Mouse (Mus musculus): Measurements from ENCODE around the gene Lamb3. TPM values are rescaled to one million over a fixed set of nuclear protein-coding genes. Genes with fewer than 3 reads are reported as not detected.

Gene Lamb3
- polyA plus RNA-seq, 1 experiment from 2014 or later: 1.5 TPM

GRCm38 (mm10) chr1:193208178-193208577 is 679 bp downstream of the Lamb3 start:
- 34% methylated on average over 2 of the region's 2 CpGs for whole genome bisulfite sequencing (ENCODE audit: insufficient replicate concordance)
- TF ChIP-seq EP300 (IDR thresholded peaks at IDR 0.05; ENCODE audit: low read depth): no peak
- TF ChIP-seq CTCF (IDR thresholded peaks at IDR 0.05; ENCODE audit: low read depth): peak; percentile 94
- no peaks in the 10 kb centered on the region for H3K27me3 ChIP-seq (ENCODE audit: insufficient read depth, low read length)
- H3K4me3 ChIP-seq (ENCODE audit: low read depth, low read length): no peak overlapping the region
- DNase-seq (peak; percentile 74), ATAC-seq (peak; percentile 53)
- H3K27ac ChIP-seq (ENCODE audit: low read depth): no peak overlapping the region
- no peaks in the 10 kb centered on the region for H3K36me3 ChIP-seq (replicated peaks; ENCODE audit: insufficient read depth, low read length)
- H3K4me1 ChIP-seq (ENCODE audit: insufficient read depth): peaks cover 7% of the 10 kb centered on the region; the same call in 1 of the 2 replicates
- no peak overlapping the region for H3K9ac ChIP-seq (replicated peaks)
- no peak overlapping the region for H3K4me2 ChIP-seq (ENCODE audit: low read depth, low read length)
- no peaks in the 10 kb centered on the region for H3K9me3 ChIP-seq (ENCODE audit: low read length)

- Histone ChIP-seq H3K4me3 (ENCODE audit: low read depth, low read length) (no peak overlapping the region), H3K27ac (ENCODE audit: low read depth) (no peak overlapping the region), H3K27me3 (ENCODE audit: insufficient read depth, low read length) (no peaks in the 10 kb centered on the region), H3K4me2 (ENCODE audit: low read depth, low read length) (no peak overlapping the region), H3K4me1 (ENCODE audit: insufficient read depth) (no peaks in the 10 kb centered on the region), H3K9ac (replicated peaks) (no peak overlapping the region), H3K9me3 (ENCODE audit: low read length) (no peaks in the 10 kb centered on the region), H3K36me3 (replicated peaks; ENCODE audit: insufficient read depth, low read length) (no peaks in the 10 kb centered on the region)
- TF ChIP-seq EP300 (IDR thresholded peaks at IDR 0.05; ENCODE audit: low read depth) (no peak), CTCF (IDR thresholded peaks at IDR 0.05; ENCODE audit: low read depth) (no peak)
- DNase-seq: no peak
- ATAC-seq: no peak
- WGBS (ENCODE audit: insufficient replicate concordance): 63% methylated on average over 5 of the region's 5 CpGs
These were observed 3.9 kb downstream of the Lamb3 start for GRCm38 (mm10) chr1:193211371-193211770.

GRCm38 (mm10) chr1:193214053-193214452 is 6.6 kb downstream of the Lamb3 start:
- 70% methylated on average over 5 of the region's 5 CpGs for WGBS (ENCODE audit: insufficient replicate concordance)
- Histone ChIP-seq H3K4me3 (ENCODE audit: low read depth, low read length) (no peak overlapping the region), H3K9me3 (ENCODE audit: low read length) (no peaks in the 10 kb centered on the region), H3K4me2 (ENCODE audit: low read depth, low read length) (no peak overlapping the region), H3K36me3 (replicated peaks; ENCODE audit: insufficient read depth, low read length) (no peaks in the 10 kb centered on the region), H3K4me1 (ENCODE audit: insufficient read depth) (no peaks in the 10 kb centered on the region), H3K9ac (replicated peaks) (no peak overlapping the region), H3K27me3 (ENCODE audit: insufficient read depth, low read length) (no peaks in the 10 kb centered on the region), H3K27ac (ENCODE audit: low read depth) (no peak overlapping the region)
- DNase-seq (no peak), ATAC-seq (no peak)
- TF ChIP-seq EP300 (IDR thresholded peaks at IDR 0.05; ENCODE audit: low read depth) (no peak), CTCF (IDR thresholded peaks at IDR 0.05; ENCODE audit: low read depth) (no peak)

GRCm38 (mm10) chr1:193216000-193216399 is 8.5 kb downstream of the Lamb3 start:
- H3K4me1 ChIP-seq (ENCODE audit: insufficient read depth): no peaks in the 10 kb centered on the region
- no peak overlapping the region for H3K9ac ChIP-seq (replicated peaks)
- H3K9me3 ChIP-seq (ENCODE audit: low read length): no peaks in the 10 kb centered on the region
- ATAC-seq (no peak), DNase-seq (no peak)
- 61% methylated on average over 3 of the region's 3 CpGs for WGBS (ENCODE audit: insufficient replicate concordance)
- no peak overlapping the region for H3K27ac ChIP-seq (ENCODE audit: low read depth)
- H3K4me3 ChIP-seq (ENCODE audit: low read depth, low read length): no peak overlapping the region
- no peak for TF ChIP-seq EP300 (IDR thresholded peaks at IDR 0.05; ENCODE audit: low read depth)
- TF ChIP-seq CTCF (IDR thresholded peaks at IDR 0.05; ENCODE audit: low read depth): no peak
- peaks cover 6% of the 10 kb centered on the region for H3K36me3 ChIP-seq (replicated peaks; ENCODE audit: insufficient read depth, low read length)
- no peak overlapping the region for H3K4me2 ChIP-seq (ENCODE audit: low read depth, low read length)
- no peaks in the 10 kb centered on the region for H3K27me3 ChIP-seq (ENCODE audit: insufficient read depth, low read length)

- ATAC-seq: no peak
- Histone ChIP-seq H3K27me3 (ENCODE audit: insufficient read depth, low read length) (no peaks in the 10 kb centered on the region), H3K9me3 (ENCODE audit: low read length) (no peaks in the 10 kb centered on the region), H3K36me3 (replicated peaks; ENCODE audit: insufficient read depth, low read length) (peaks cover 23% of the 10 kb centered on the region), H3K4me3 (ENCODE audit: low read depth, low read length) (no peak overlapping the region), H3K4me2 (ENCODE audit: low read depth, low read length) (no peak overlapping the region), H3K27ac (ENCODE audit: low read depth) (no peak overlapping the region), H3K9ac (replicated peaks) (no peak overlapping the region), H3K4me1 (ENCODE audit: insufficient read depth) (no peaks in the 10 kb centered on the region)
- no peak for DNase-seq
- 52% methylated on average over 5 of the region's 5 CpGs for WGBS (ENCODE audit: insufficient replicate concordance)
- TF ChIP-seq EP300 (IDR thresholded peaks at IDR 0.05; ENCODE audit: low read depth): no peak
- no peak for TF ChIP-seq CTCF (IDR thresholded peaks at IDR 0.05; ENCODE audit: low read depth)
These were observed 12.9 kb downstream of the Lamb3 start for GRCm38 (mm10) chr1:193220408-193220807.

- DNase-seq: no peak
- no peak for ATAC-seq
- TF ChIP-seq EP300 (IDR thresholded peaks at IDR 0.05; ENCODE audit: low read depth) (no peak), CTCF (IDR thresholded peaks at IDR 0.05; ENCODE audit: low read depth) (no peak)
These were observed 18.0 kb downstream of the Lamb3 start for GRCm38 (mm10) chr1:193225531-193225930.

GRCm38 (mm10) chr1:193226114-193226513 is 18.6 kb downstream of the Lamb3 start:
- Histone ChIP-seq H3K27me3 (ENCODE audit: insufficient read depth, low read length) (no peaks in the 10 kb centered on the region), H3K4me3 (ENCODE audit: low read depth, low read length) (no peak overlapping the region), H3K4me2 (ENCODE audit: low read depth, low read length) (no peak overlapping the region), H3K27ac (ENCODE audit: low read depth) (no peak overlapping the region), H3K9me3 (ENCODE audit: low read length) (no peaks in the 10 kb centered on the region), H3K9ac (replicated peaks) (no peak overlapping the region), H3K36me3 (replicated peaks; ENCODE audit: insufficient read depth, low read length) (peaks cover 20% of the 10 kb centered on the region; the same call in 1 of the 2 replicates), H3K4me1 (ENCODE audit: insufficient read depth) (peaks cover 16% of the 10 kb centered on the region)
- 86% methylated on average over 4 of the region's 4 CpGs for WGBS (ENCODE audit: insufficient replicate concordance)
- TF ChIP-seq CTCF (IDR thresholded peaks at IDR 0.05; ENCODE audit: low read depth): no peak
- no peak for TF ChIP-seq EP300 (IDR thresholded peaks at IDR 0.05; ENCODE audit: low read depth)
- DNase-seq: no peak
- no peak for ATAC-seq

More at GRCm38 (mm10) chr1:193225531-193225930, 18.0 kb downstream of the Lamb3 start:
- WGBS (ENCODE audit: insufficient replicate concordance): 63% methylated on average over 3 of the region's 3 CpGs
- Histone ChIP-seq H3K27ac (ENCODE audit: low read depth) (no peak overlapping the region), H3K9ac (replicated peaks) (no peak overlapping the region), H3K4me2 (ENCODE audit: low read depth, low read length) (no peak overlapping the region), H3K4me3 (ENCODE audit: low read depth, low read length) (no peak overlapping the region), H3K4me1 (ENCODE audit: insufficient read depth) (peaks cover 12% of the 10 kb centered on the region), H3K27me3 (ENCODE audit: insufficient read depth, low read length) (no peaks in the 10 kb centered on the region), H3K9me3 (ENCODE audit: low read length) (no peaks in the 10 kb centered on the region), H3K36me3 (replicated peaks; ENCODE audit: insufficient read depth, low read length) (peaks cover 22% of the 10 kb centered on the region; the same call in 1 of the 2 replicates)

All from liver, postnatal 0 days (tissue).